Comparison of ENCODE assay signal across 8 mouse cellular contexts in genomic region chrX:51065773-51066172, GRCm38 (mm10). TPM values are rescaled to one million over a fixed set of nuclear protein-coding genes. Genes with fewer than 3 reads are reported as not detected.
A peak's percentile ranks its signal among the peaks of the same experiment; 100 is the strongest.
DNase-seq lines count a peak whose midpoint lies in the region; ATAC-seq and TF ChIP-seq lines count a peak whose summit lies in the region.
"Had no signal": no experiment of that assay in that cellular context is flagged by ENCODE, and none has a peak within 500 bp of the region (broad histone marks: within the 10 kb centered on the region; RNA-seq: fewer than 3 reads in every experiment).

No protein-coding gene starts in this region.

- H3K4me1 ChIP-seq in G1E (ENCODE audit: insufficient read depth, low read depth, low read length): no peaks in the 10 kb centered on the region
- H3K4me1 ChIP-seq in embryonic facial prominence, embryonic 10.5 days: no peaks in the 10 kb centered on the region
- H3K4me1 ChIP-seq: limb, embryonic 13.5 days had no signal

- no peak overlapping the region for H3K4me3 ChIP-seq in G1E (ENCODE audit: low read depth, low read length)
- H3K4me3 ChIP-seq in embryonic facial prominence, embryonic 10.5 days: no peak overlapping the region
- H3K4me3 ChIP-seq: limb, embryonic 13.5 days had no signal

- 28% methylated on average over 6 of the region's 6 CpGs for WGBS in embryonic facial prominence, embryonic 10.5 days

- peak; percentile 42; the same call in 1 of the 2 replicates for TF ChIP-seq CTCF in G1E (IDR thresholded peaks at IDR 0.05; ENCODE audit: low read depth, low read length)

- ATAC-seq in G1E (ENCODE audit: extremely low read depth, insufficient number of reproducible peaks, low FRiP score, poor library complexity, severe bottlenecking): no peak

- no peaks in the 10 kb centered on the region for H3K36me3 ChIP-seq in G1E (replicated peaks)
- H3K36me3 ChIP-seq in embryonic facial prominence, embryonic 10.5 days (replicated peaks): no peaks in the 10 kb centered on the region
- H3K36me3 ChIP-seq: limb, embryonic 13.5 days had no signal

- no peak overlapping the region for H3K27ac ChIP-seq in embryonic facial prominence, embryonic 10.5 days (replicated peaks)
- H3K27ac ChIP-seq: limb, embryonic 13.5 days had no signal

- no peaks in the 10 kb centered on the region for H3K9me3 ChIP-seq in G1E (replicated peaks)
- no peaks in the 10 kb centered on the region for H3K9me3 ChIP-seq in embryonic facial prominence, embryonic 10.5 days
- H3K9me3 ChIP-seq: limb, embryonic 13.5 days had no signal

- DNase-seq in G1E (ENCODE audit: low spot score): peak; percentile 3
- peak; percentile 63 for DNase-seq in adrenal gland, postnatal 10 days
- DNase-seq in embryonic facial prominence, embryonic 10.5 days (ENCODE audit: low spot score): peak; percentile 49
- DNase-seq in heart, postnatal 10 days: peak; percentile 62 to 63
- DNase-seq in layer of hippocampus, adult 9-11 months: peak; percentile 9
- peak; percentile 58 for DNase-seq in lung, postnatal 14 days
- peak; percentile 29 to 61 for DNase-seq in right cerebral cortex, postnatal 10 days (ENCODE audit: low spot score in 2 of 2)

- intact Hi-C loops in heart, postnatal 10 days (cut with DNase I): loop anchor here (1.0 to 5.0 kb wide), 2 partner anchors 102 to 309 kb away; no protein-coding TSS in a partner anchor

- H3K27me3 ChIP-seq in G1E (ENCODE audit: insufficient read depth, low read length): 0 out of 2 replicates have a peak, but pooled peaks cover 3% of the 10 kb centered on the region
- H3K27me3 ChIP-seq in embryonic facial prominence, embryonic 10.5 days (replicated peaks; ENCODE audit: low read depth, poor library complexity, severe bottlenecking): peaks cover 11% of the 10 kb centered on the region; the same call in 1 of the 2 replicates
- H3K27me3 ChIP-seq: limb, embryonic 13.5 days had no signal

RNA-seq across cellular contexts. Expression of gene Rap2c, which starts 48.0 kb away (rescaled TPM):
- total RNA-seq in G1E (2014; fragmentation: Nextera tagmentation): 36.9 and 37.7 TPM in 2 replicates
- total RNA-seq in G1E (2017): 63.2 and 67.7 TPM in 2 replicates
- 0.95 and 1.5 TPM in 2 replicates for polyA plus RNA-seq in G1E (2012)
- 10 to 100 TPM; 27.2 to 28.5 TPM for total RNA-seq in adrenal gland, postnatal 10 days (2021)
- polyA plus RNA-seq in embryonic facial prominence, embryonic 10.5 days (2016; fragmentation: Nextera tagmentation; extraction: Ambion mirVana): 38.6 and 39.3 TPM in 2 replicates
- 10 to 100 TPM; 31.4 to 32.6 TPM for total RNA-seq in heart, postnatal 10 days (2021)

Comparison
In these comparisons a context has a peak if more than half of its experiments do, and no peak if none do; other contexts are left out.
1. DNase-seq: peak in every context shown above with its lines; median percentile 63 in adrenal gland, postnatal 10 days; 62 in heart, postnatal 10 days; 58 in lung, postnatal 14 days; 49 in embryonic facial prominence, embryonic 10.5 days; 45 in right cerebral cortex, postnatal 10 days; 9 in layer of hippocampus, adult 9-11 months; 3 in G1E.